Mouse (Mus musculus): Measurements from ENCODE around the gene Depdc5.

DNA sequence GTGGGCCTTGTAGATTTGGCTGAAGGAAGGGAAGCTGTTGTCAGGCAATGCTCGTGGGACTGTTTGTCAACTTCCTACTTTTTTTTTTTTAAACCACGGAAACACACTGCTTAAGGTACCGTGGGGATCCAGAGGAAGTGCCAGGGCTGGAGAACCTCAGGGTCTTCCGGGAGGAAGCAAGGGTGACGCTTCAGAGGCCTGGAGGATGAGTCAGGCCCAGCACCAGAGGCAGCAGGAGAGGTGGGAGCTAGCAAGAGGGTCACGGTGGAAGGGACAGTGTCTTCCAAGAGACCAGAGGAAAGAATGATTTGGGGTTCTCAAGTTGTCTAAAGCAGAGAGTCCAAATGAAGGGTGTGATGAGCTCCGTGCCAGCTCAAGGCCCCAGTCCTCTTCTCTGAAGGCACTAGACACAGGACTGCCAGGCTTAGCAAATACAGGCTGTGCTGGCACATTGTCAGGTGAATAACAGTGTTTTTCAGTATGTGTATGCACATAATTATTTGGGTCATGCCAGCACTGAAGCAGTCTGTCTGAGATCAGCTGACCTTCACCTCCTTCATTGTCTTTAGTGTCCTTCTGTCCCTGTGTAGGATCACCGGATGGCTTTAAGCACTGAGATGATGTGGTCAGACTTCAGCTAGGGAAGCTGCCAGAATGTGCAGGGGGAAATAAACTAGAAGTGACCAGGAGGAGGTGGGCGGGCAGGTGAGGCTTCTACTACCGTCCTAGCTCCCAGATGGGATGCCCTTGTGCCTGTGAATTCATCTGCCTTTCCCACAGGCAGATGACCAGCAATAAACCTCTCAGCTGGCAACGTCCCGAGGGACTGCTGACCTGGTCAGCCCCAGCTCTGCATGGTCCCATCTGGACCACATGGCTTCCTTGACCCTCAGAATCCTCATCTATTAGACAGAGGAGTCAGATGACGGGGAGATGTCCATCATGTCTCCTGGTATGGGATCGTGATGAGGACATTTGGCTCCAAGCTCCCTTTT lies 146.6 kb downstream of the Depdc5 start:
- TF ChIP-seq CTCF (IDR thresholded peaks at IDR 0.05; ENCODE audit: insufficient read depth, low read length) (no peak), POLR2A (IDR thresholded peaks at IDR 0.05; ENCODE audit: borderline replicate concordance, extremely low read depth, low read depth, low read length) (no peak)

Measured in lung, adult 2 months (tissue).